Mouse (Mus musculus): ENCODE measurements around the gene Arhgef19. TPM values are rescaled to one million over a fixed set of nuclear protein-coding genes. Genes with fewer than 3 reads are reported as not detected.

The Arhgef19 gene
- polyA plus RNA-seq (2012; rRNA removed; ENCODE audit: low replicate concordance) = 1.2 and 13.0 TPM in 2 replicates

GRCm38 (mm10) chr4:141239388-141240125, at the start of gene Arhgef19:
Arhgef19 (plus strand) TSS chr4:141239499.

GRCm38 (mm10) chr4:141213770-141214336, 25.4 kb upstream of the Arhgef19 start, which contains the start of gene Rsg1:
Rsg1 (plus strand) TSS chr4:141213956.

DNA sequence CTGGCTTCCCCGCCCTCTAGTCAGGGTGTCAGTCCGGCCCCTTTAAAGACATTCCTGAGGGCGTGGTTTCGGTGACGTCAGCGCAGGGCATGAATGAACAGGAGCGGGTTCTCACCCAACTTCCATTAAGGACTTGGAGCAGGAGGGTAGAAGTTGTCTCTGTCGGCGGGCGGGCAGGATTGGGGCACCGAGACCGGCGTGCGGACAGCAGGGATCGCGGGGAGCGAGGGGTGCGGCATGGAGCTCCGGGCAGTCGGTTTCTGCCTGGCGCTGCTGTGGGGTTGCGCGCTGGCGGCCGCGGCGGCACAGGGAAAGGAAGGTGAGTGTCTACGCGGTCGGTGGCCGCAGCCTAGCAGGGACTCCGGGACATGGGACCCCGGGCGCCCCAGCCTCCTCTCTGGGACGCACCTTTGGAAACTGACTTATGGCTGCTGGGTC, 61.8 kb downstream of the Arhgef19 start, which contains the start of gene Epha2:
Gene Epha2 (plus strand): TSS at position 125 of the 438 bp plus-strand sequence.

Other genes with a start within 250 kb of the Arhgef19 start
- gene Mfap2, start 229.1 kb upstream of the Arhgef19 start, polyA plus RNA-seq (2012; rRNA removed; ENCODE audit: low replicate concordance) = 56.0 and 312 TPM in 2 replicates
- 5.8 and 16.5 TPM in 2 replicates for gene Crocc, start 178.9 kb upstream of the Arhgef19 start, polyA plus RNA-seq (2012; rRNA removed; ENCODE audit: low replicate concordance)
- gene Necap2, start 161.1 kb upstream of the Arhgef19 start, polyA plus RNA-seq (2012; rRNA removed; ENCODE audit: low replicate concordance) = 72.8 and 84.0 TPM in 2 replicates
- not detected in 2 replicates for gene Spata21, start 151.2 kb upstream of the Arhgef19 start, polyA plus RNA-seq (2012; rRNA removed; ENCODE audit: low replicate concordance)
- 39.8 and 60.3 TPM in 2 replicates for gene Szrd1, start 99.7 kb upstream of the Arhgef19 start, polyA plus RNA-seq (2012; rRNA removed; ENCODE audit: low replicate concordance)
- gene Fbxo42, start 91.6 kb upstream of the Arhgef19 start, polyA plus RNA-seq (2012; rRNA removed; ENCODE audit: low replicate concordance) = 14.3 and 22.0 TPM in 2 replicates
- 1.8 and 4.3 TPM in 2 replicates for gene Rsg1, start 25.5 kb upstream of the Arhgef19 start, polyA plus RNA-seq (2012; rRNA removed; ENCODE audit: low replicate concordance)
- 11.6 and 12.9 TPM in 2 replicates for gene Epha2, start 61.7 kb downstream of the Arhgef19 start, polyA plus RNA-seq (2012; rRNA removed; ENCODE audit: low replicate concordance)
- 0.69 TPM in 1 of 2 replicates, not detected in the other for gene Fam131c, start 128.7 kb downstream of the Arhgef19 start, polyA plus RNA-seq (2012; rRNA removed; ENCODE audit: low replicate concordance)
- gene Clcnka, start 159.2 kb downstream of the Arhgef19 start, polyA plus RNA-seq (2012; rRNA removed; ENCODE audit: low replicate concordance) = 0.09 TPM in 1 of 2 replicates, not detected in the other
- gene Clcnkb, start 176.5 kb downstream of the Arhgef19 start, polyA plus RNA-seq (2012; rRNA removed; ENCODE audit: low replicate concordance) = 0.08 TPM in 1 of 2 replicates, not detected in the other
- 2.4 and 24.9 TPM in 2 replicates for gene Hspb7, start 181.3 kb downstream of the Arhgef19 start, polyA plus RNA-seq (2012; rRNA removed; ENCODE audit: low replicate concordance)
- 0.13 and 3.3 TPM in 2 replicates for gene Srarp, start 196.6 kb downstream of the Arhgef19 start, polyA plus RNA-seq (2012; rRNA removed; ENCODE audit: low replicate concordance)
- gene Zbtb17, start 205.2 kb downstream of the Arhgef19 start, polyA plus RNA-seq (2012; rRNA removed; ENCODE audit: low replicate concordance) = 21.7 and 37.9 TPM in 2 replicates